Mouse (Mus musculus): ENCODE results near the gene Vmn1r236. TPM values are rescaled to one million over a fixed set of nuclear protein-coding genes. Genes with fewer than 3 reads are reported as not detected.

Vmn1r236 gene
- not detected in 2 replicates for polyA plus RNA-seq (2015; fragmentation: Nextera tagmentation; extraction: Ambion mirVana)

DNA sequence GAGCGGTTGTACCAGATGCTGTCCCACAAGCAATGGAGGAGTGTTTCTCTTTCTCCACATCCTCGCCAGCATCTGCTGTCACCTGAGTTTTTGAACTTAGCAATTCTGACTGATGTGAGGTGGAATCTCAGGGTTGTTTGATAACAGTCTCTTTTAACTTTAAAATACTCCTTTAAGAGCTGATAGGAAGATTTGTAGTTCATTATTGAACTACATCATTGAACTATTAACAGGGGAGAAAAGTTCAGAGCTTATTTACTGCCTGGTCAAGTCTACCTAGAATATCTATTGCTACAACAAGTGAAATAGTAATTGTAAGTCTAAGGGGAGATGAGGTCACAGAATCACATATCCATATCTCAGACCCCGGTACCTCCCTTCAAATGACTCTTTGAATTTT, at the start of gene Vmn1r236:
Gene Vmn1r236 (plus strand): TSS at position 301 of the 400 bp plus-strand sequence.

DNA sequence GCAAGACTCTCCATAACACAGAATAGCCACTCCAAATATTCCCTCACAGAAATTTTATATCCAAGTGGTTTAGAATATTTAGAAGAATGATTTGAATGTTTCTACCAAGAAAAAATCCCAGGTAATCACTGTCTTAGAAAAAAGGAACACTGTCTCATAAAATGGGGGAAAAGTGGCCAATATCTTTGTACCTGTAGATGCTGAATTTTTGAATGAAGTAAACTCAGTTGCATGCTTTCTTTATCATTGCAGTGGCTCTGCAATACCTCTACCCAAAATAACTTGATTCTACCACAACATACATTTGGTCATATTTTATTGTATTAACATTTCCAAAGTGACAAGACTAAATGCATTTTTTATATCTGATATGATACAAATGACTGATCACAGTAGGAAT, 26.6 kb upstream of the Vmn1r236 start, which contains the start of gene Vmn1r235:
Gene Vmn1r235 (plus strand): TSS at position 301 of the 400 bp plus-strand sequence.

GRCm38 (mm10) chr17:21311565-21311964, 28.8 kb downstream of the Vmn1r236 start, which contains the start of gene Vmn1r237:
Gene Vmn1r237, plus strand, starts transcription at chr17:21311865.

Other genes with a start within 250 kb of the Vmn1r236 start
- gene Vmn1r234, start 56.9 kb upstream of the Vmn1r236 start, polyA plus RNA-seq (2015; fragmentation: Nextera tagmentation; extraction: Ambion mirVana) = not detected in 2 replicates
- gene Vmn1r235, start 26.5 kb upstream of the Vmn1r236 start, polyA plus RNA-seq (2015; fragmentation: Nextera tagmentation; extraction: Ambion mirVana) = not detected in 2 replicates
- not detected in 2 replicates for gene Vmn1r237, start 28.9 kb downstream of the Vmn1r236 start, polyA plus RNA-seq (2015; fragmentation: Nextera tagmentation; extraction: Ambion mirVana)
- gene Zfp677, start 100.8 kb downstream of the Vmn1r236 start, polyA plus RNA-seq (2015; fragmentation: Nextera tagmentation; extraction: Ambion mirVana) = 1.3 and 1.7 TPM in 2 replicates
- gene Zfp54, start 140.3 kb downstream of the Vmn1r236 start, polyA plus RNA-seq (2015; fragmentation: Nextera tagmentation; extraction: Ambion mirVana) = 3.1 TPM in 2 replicates
- gene Zfp51, start 167.4 kb downstream of the Vmn1r236 start, polyA plus RNA-seq (2015; fragmentation: Nextera tagmentation; extraction: Ambion mirVana) = 6.7 and 7.2 TPM in 2 replicates
- 4.5 and 4.9 TPM in 2 replicates for gene Zfp53, start 206.1 kb downstream of the Vmn1r236 start, polyA plus RNA-seq (2015; fragmentation: Nextera tagmentation; extraction: Ambion mirVana)

Measured in spleen, postnatal 0 days (tissue).